Mouse (Mus musculus) forebrain, embryonic 14.5 days (tissue): ENCODE data around the gene Taf15. TPM values are rescaled to one million over a fixed set of nuclear protein-coding genes. Genes with fewer than 3 reads are reported as not detected.

Source experiments
- ATAC-seq: fragments of 200-750 bp; cut with Nextera tagmentation; 2 replicates; pipeline ENCODE4 v1.8.0; 2017; ENCODE audit warnings: mild to moderate bottlenecking, moderate library complexity
- DNase-seq: peaks from one replicate; pipeline ENCODE4 v3.0.0-alpha.2; 2015; ENCODE audit warnings: low spot score
- H3K27ac ChIP-seq: fragments of 300-500 bp; sonication (generic); 2 replicates; pipeline ENCODE4 v1.5.1; 2014; ENCODE audit warnings: low read depth, mild to moderate bottlenecking, control low read depth, low read length, moderate library complexity
- H3K27me3 ChIP-seq: fragments of 300-500 bp; sonication (generic); replicated peaks from 2 replicates; pipeline ENCODE4 v1.6.1; 2014; ENCODE audit warnings: low read length, control low read depth, mixed read lengths; ENCODE audit not compliant: control insufficient read depth, insufficient read depth
- H3K36me3 ChIP-seq: fragments of 300-500 bp; sonication (generic); 2 replicates; pipeline ENCODE4 v1.6.1; 2014; ENCODE audit warnings: low read length, control low read depth; ENCODE audit not compliant: control insufficient read depth, insufficient read depth
- H3K4me1 ChIP-seq: fragments of 300-500 bp; sonication (generic); 2 replicates; pipeline ENCODE4 v1.6.1; 2014; ENCODE audit warnings: antibody characterized with exemption, low read length, control low read depth; ENCODE audit not compliant: control insufficient read depth, insufficient read depth
- H3K4me2 ChIP-seq: fragments of 300-500 bp; sonication (generic); 2 replicates; pipeline ENCODE4 v1.6.1; 2014; ENCODE audit warnings: mild to moderate bottlenecking, control low read depth, low read length
- H3K4me3 ChIP-seq: fragments of 300-500 bp; sonication (generic); 2 replicates; pipeline ENCODE4 v1.5.1; 2014; ENCODE audit warnings: low read depth, low read length, control low read depth
- H3K9ac ChIP-seq: fragments of 300-500 bp; sonication (generic); 2 replicates; pipeline ENCODE4 v1.6.1; 2014; ENCODE audit warnings: mild to moderate bottlenecking, low read length, control low read depth, moderate library complexity
- H3K9me3 ChIP-seq: fragments of 300-500 bp; sonication (generic); replicated peaks from 2 replicates; pipeline ENCODE4 v1.6.1; 2016; ENCODE audit warnings: low read length, control low read depth, mixed read lengths; ENCODE audit not compliant: control insufficient read depth
- WGBS: fragments of 180-500 bp; shearing (Covaris S2); extraction: QIAGEN DNeasy Blood & Tissue Kit; methylation state at CpG from one replicate; pipeline ENCODE4 v1.1.7; 2014; 5-methylcytosine and 5-hydroxymethylcytosine counted together
- polyA plus RNA-seq: library from polyadenylated mRNA; unstranded; fragments of >200 nt; fragmentation: Nextera tagmentation; extraction: Ambion mirVana; gene quantifications from 2 replicates; pipeline ENCODE4 v1.2.1, GENCODE M21; 2014

The Taf15 gene
- 8.1 and 10.2 TPM in 2 replicates for polyA plus RNA-seq

DNA sequence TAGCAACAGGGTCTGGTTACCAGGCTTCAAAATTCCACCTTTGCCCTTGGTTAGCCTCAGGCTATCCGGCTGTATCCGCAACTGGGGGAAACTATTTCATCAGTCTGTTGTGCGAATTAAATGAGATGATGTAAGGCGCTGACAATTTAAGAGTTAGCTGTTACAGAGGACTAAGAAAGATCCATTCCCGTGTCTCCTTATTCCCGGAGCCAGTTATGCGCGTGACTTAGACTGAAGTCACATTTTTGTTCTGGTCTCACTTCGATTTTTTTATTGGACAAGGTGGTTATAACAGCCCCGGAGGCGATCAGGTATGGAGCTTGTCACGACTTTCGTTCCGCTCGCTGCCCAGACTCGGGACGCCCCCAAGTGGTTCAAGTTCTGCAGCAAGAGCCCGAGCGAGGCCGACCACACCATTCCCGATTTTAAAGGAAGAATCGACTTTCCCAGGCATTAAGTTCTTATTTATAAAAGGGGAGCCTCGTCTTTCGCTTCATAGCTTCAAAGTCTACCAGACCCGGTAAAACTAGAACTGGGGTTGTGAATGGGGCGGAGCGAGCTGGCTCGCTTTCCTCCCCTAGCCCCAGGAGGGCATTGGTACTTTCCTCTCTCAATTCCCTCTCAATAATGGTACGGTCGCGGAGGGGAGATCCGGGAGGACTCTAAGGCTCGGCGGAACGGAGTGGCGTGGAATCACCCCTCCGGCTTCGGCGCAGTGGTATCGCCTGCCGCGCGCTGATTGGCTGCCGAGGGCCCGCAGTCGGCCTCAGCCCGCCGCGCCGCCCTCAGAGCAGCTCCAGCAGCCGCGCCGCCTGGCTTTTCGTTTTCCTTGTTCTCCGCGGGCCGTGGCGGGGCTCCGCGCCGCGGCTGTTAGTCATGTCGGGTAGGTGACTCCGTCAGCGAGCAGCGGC is at the start of gene Taf15:
Gene Taf15 (plus strand): TSS at position 763 of the 911 bp plus-strand sequence.
- Histone ChIP-seq H3K27me3 (no peaks in the 10 kb centered on the region), H3K4me2 (peak within 1 kb of the TSS; percentile 91), H3K36me3 (peaks cover 12% of the 10 kb centered on the region), H3K4me3 (peak within 1 kb of the TSS; percentile 95), H3K9me3 (no peaks in the 10 kb centered on the region), H3K4me1 (peaks cover 11% of the 10 kb centered on the region), H3K9ac (peak within 1 kb of the TSS; percentile 93), H3K27ac (peak within 1 kb of the TSS; percentile 97)
- WGBS: under 1% methylated on average over 66 of the region's 66 CpGs
- peak; percentile 99 for DNase-seq
- peak; percentile 99 for ATAC-seq

DNA sequence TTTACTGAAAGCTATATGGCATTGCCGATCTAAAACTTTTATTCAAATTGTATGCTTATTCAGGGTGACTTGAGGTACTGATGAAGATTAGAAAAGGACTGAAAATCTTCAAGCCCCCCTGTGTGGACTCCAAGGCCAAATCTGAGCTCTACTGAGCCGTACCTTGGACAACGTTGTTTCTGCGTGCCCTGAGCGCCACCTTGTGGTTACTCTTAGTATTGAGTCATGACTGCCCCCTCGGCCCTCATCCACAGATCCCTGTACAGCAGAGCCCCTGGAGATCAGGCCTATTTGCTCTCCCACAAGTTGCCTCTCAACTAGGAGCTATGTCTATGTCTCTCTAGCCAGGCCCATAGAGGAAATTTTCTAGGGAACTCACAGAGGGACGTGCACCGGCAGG is 48.2 kb upstream of the Taf15 start:
- ATAC-seq: peak; percentile 80
- Histone ChIP-seq H3K4me3 (no peak overlapping the region), H3K36me3 (no peaks in the 10 kb centered on the region), H3K4me2 (no peak overlapping the region), H3K27me3 (peaks cover 8% of the 10 kb centered on the region; the same call in 1 of the 2 replicates), H3K9me3 (no peaks in the 10 kb centered on the region), H3K4me1 (no peaks in the 10 kb centered on the region), H3K9ac (no peak overlapping the region), H3K27ac (no peak overlapping the region)
- DNase-seq: peak; percentile 81
- WGBS: 7% methylated on average over 8 of the region's 8 CpGs

DNA sequence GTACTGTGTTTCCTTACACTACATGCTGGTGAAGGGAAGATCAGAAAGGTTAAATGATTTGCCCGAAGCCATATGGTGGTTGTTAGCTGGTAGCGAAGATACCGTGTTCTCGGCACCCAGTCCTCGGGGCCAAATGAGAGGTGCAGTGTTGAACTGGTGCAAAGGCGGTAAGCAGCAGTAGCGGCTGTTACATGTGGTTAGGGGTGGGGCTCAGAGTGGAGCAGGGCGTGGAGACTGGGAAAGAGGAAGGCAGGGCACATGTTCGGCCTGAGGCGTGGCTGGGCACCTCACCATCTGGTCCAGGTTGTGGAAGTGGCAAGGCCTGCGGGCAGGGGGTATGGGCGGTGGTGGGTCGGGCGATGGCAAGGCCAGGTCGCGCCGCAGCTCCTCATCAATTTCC is 45.9 kb upstream of the Taf15 start:
- Histone ChIP-seq H3K9ac (no peak overlapping the region; the same call in 1 of the 2 replicates), H3K4me2 (no peak overlapping the region), H3K27me3 (peaks cover 4% of the 10 kb centered on the region; the same call in 1 of the 2 replicates), H3K4me3 (no peak overlapping the region), H3K9me3 (no peaks in the 10 kb centered on the region), H3K4me1 (no peaks in the 10 kb centered on the region), H3K36me3 (no peaks in the 10 kb centered on the region), H3K27ac (no peak overlapping the region)
- DNase-seq (no peak), ATAC-seq (no peak)
- 54% methylated on average over 17 of the region's 17 CpGs for WGBS

DNA sequence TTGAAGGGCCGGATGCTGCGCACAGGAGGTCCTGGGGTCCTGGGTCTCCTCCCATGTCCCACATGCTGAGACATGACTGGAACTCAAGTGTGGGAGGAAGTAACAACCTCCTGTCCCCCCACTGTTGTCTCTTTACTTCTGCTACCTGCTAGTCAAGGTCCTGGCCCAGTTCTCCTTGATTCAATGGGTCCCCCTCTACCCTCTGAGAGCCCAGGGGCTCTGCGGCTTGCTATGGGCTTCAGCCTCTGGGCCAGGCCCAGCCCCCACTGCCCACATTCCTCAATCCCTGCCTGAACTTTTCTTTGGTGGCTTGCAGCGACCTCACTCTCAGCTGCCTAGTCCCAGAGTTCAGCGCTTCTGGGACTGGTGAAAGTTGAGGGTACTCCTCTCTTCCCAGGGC is 43.5 kb upstream of the Taf15 start, which contains the start of gene Gas2l2:
Gene Gas2l2 (minus strand): TSS at position 101 of the 400 bp plus-strand sequence.
- Histone ChIP-seq H3K4me1 (no peaks in the 10 kb centered on the region), H3K4me2 (no peak within 1 kb of the TSS), H3K9ac (no peak within 1 kb of the TSS), H3K9me3 (no peaks in the 10 kb centered on the region), H3K27me3 (peaks cover 4% of the 10 kb centered on the region; the same call in 1 of the 2 replicates), H3K36me3 (no peaks in the 10 kb centered on the region), H3K4me3 (no peak within 1 kb of the TSS), H3K27ac (no peak within 1 kb of the TSS)
- 52% methylated on average over 5 of the region's 5 CpGs for WGBS
- ATAC-seq (no peak), DNase-seq (no peak)

DNA sequence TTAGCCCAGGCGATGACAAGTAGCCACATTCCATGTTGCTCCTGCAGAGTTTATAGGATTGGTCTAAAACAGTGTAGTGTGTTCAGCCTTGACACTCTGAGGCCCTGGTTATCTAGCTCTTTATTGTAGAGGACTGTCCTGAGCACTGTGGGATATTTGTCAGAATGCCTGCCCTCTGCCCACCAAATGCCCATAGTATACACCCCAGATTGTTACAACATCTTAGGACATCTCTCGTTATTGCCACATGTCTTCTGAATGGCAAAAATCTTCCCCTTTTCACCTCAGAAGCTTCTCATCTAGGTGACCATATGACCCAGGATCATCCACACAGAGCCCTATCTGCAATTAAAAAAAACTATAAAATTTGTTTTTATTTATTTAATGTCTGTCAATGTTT is 40.4 kb upstream of the Taf15 start:
- Histone ChIP-seq H3K4me3 (no peak overlapping the region), H3K9me3 (no peaks in the 10 kb centered on the region), H3K4me1 (no peaks in the 10 kb centered on the region), H3K4me2 (no peak overlapping the region), H3K36me3 (no peaks in the 10 kb centered on the region), H3K27me3 (peaks cover 4% of the 10 kb centered on the region; the same call in 1 of the 2 replicates), H3K9ac (no peak overlapping the region), H3K27ac (no peak overlapping the region)
- no peak for ATAC-seq
- no peak for DNase-seq
- 78% methylated on average over 2 of the region's 2 CpGs for WGBS

DNA sequence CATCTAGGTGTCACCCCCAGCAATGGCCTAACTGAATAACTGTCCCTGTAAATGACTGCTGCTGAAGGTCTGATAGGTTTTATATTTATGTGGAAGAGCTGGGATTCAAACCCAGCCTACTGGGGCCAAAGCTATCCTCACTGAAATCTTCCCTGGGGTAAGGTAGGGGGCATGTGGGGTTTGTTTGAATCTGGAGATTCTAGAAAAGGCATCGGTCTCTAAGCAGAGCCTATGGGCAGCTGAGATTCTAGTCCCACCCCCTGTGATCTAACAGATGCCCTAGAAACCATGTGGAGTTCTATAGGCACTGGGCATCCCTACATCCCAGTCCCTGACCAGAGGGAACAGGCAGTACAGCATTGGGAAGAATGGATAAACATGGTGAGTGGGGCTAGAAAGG is 35.5 kb upstream of the Taf15 start, which contains the start of gene 1700020L24Rik:
Gene 1700020L24Rik (plus strand): TSS at position 301 of the 400 bp plus-strand sequence.
- Histone ChIP-seq H3K9ac (no peak within 1 kb of the TSS), H3K4me2 (no peak within 1 kb of the TSS), H3K4me1 (no peaks in the 10 kb centered on the region), H3K9me3 (no peaks in the 10 kb centered on the region), H3K27me3 (peaks cover 14% of the 10 kb centered on the region), H3K36me3 (no peaks in the 10 kb centered on the region), H3K27ac (no peak within 1 kb of the TSS), H3K4me3 (no peak within 1 kb of the TSS)
- DNase-seq (no peak), ATAC-seq (no peak)
- WGBS: 95% methylated on average over 1 of the region's 1 CpGs

DNA sequence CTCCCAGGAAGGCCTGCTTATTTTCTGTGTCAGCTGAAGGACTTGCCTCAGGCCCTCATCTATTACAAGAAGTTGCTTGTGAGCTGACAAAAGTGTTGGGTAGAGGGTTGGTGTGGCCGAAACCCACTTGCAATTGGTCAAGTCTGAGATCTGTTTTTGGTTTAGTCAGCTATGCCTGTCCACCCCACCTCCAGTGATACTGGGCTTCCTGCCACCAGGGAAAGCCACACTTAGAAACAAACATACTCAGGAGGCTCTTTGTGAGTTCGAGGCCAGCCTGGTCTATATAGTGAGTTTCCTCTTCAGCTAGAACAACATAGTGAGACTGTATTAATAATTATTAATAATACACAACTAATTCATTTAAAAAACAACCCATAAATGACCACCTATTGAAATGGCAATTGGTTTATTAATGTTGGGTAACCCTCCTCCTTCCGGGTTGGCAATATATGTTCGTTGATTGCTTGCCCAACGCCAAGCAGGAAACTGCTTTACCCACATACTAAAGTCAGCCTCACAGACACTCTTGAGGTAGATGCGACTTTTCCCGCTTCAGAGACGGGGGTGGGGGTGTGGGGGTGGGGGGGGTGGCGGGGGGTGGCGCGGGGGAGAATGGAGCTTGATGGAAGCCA is 33.3 kb upstream of the Taf15 start:
- Histone ChIP-seq H3K4me1 (no peaks in the 10 kb centered on the region; the same call in 1 of the 2 replicates), H3K9me3 (no peaks in the 10 kb centered on the region), H3K27me3 (peaks cover 33% of the 10 kb centered on the region), H3K9ac (peak overlapping the region; percentile 61; the same call in 1 of the 2 replicates), H3K4me3 (peak overlapping the region; percentile 47), H3K4me2 (peak overlapping the region; percentile 79), H3K36me3 (no peaks in the 10 kb centered on the region), H3K27ac (no peak overlapping the region)
- DNase-seq (no peak), ATAC-seq (no peak)
- 31% methylated on average over 11 of the region's 11 CpGs for WGBS

DNA sequence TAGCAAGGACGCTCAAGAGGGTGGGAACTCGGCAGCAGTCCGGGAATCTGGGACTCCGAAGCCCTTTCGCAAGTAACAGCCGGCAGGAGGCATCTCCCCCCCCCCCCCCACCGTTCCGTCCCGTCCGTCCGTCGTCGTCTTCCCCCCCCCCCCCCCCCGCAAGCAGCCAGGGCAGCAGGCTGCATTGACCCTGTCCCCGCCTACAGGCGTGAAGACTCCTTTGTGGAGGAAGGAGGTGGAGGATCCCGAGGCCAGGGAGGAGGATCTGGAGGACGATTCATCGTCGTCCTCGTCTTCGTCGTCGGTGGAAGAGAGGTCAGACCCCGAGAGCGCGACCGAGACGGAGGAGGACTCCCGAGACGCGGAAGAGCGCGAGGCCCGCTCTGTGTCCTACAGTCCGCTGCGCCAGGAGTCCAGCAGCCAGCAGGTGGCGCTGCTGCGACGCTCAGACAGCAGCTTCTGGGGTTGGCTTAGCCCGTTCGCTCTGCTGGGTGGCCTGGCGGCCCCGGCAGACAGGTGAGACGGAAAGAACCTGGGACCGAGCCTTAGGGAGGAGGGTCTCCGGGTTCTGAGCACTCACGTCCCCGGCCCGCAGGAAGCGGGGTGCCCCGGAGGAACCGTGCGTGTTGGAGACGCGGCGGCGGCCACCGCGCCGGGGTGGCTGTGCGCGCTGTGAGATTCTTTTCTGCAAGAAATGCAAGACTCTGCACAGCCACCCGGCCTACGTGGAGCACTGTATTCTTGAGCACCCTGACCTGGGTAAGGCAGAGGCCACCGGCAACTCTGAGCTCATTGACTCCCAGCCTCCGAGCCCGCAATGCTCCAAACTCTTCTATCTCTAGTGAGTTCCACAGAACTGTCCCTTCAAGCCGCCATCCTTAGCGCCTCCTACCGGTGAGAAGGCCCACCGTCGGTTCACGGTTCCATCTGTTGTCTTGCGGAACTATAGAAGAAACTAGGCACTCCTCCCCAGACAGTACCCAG is 32.5 kb upstream of the Taf15 start:
- Histone ChIP-seq H3K36me3 (no peaks in the 10 kb centered on the region), H3K27me3 (peaks cover 41% of the 10 kb centered on the region)

More for the DNA sequence above, 32.5 kb upstream of the Taf15 start:
- ATAC-seq (peak; percentile 96), DNase-seq (peak; percentile 96)
- under 1% methylated on average over 64 of the region's 75 CpGs for WGBS
- Histone ChIP-seq H3K27ac (no peak overlapping the region), H3K9ac (peak overlapping the region; percentile 61), H3K4me1 (peaks cover 3% of the 10 kb centered on the region; the same call in 1 of the 2 replicates), H3K4me3 (peak overlapping the region; percentile 47), H3K4me2 (peak overlapping the region; percentile 79), H3K9me3 (no peaks in the 10 kb centered on the region)
